Mouse (Mus musculus) spleen, postnatal 0 days (tissue): ENCODE data around the gene Xlr4c. TPM values are rescaled to one million over a fixed set of nuclear protein-coding genes. Genes with fewer than 3 reads are reported as not detected.

ENCODE experiments used
- polyA plus RNA-seq: library from polyadenylated mRNA; unstranded; fragments of >200 nt; fragmentation: Nextera tagmentation; extraction: Ambion mirVana; gene quantifications from 2 replicates; pipeline ENCODE4 v1.2.1, GENCODE M21; 2015

Xlr4c gene
- 0.48 and 1.4 TPM in 2 replicates for polyA plus RNA-seq

GRCm38 (mm10) chrX:73242821-73243325 is at the start of gene Xlr4c:
Xlr4c (minus strand) TSS chrX:73243130.

GRCm38 (mm10) chrX:73265270-73265669 is 22.3 kb upstream of the Xlr4c start, which contains the start of gene Xlr3c:
Xlr3c (minus strand) TSS chrX:73265390.

GRCm38 (mm10) chrX:73227914-73228605 is 14.9 kb downstream of the Xlr4c start, which contains the start of gene F8a:
F8a (plus strand) TSS chrX:73228291.

GRCm38 (mm10) chrX:73213819-73214564 is 28.9 kb downstream of the Xlr4c start, which contains the start of gene Xlr4b:
Xlr4b (plus strand) TSS chrX:73214333.

GRCm38 (mm10) chrX:73191934-73192333 is 51.0 kb downstream of the Xlr4c start, which contains the start of gene Xlr3b:
Xlr3b (plus strand) TSS chrX:73192207.

Other genes with a start within 250 kb of the Xlr4c start
- gene Pnma5, start 206.0 kb downstream of the Xlr4c start, polyA plus RNA-seq: not detected in 2 replicates
- not detected in 2 replicates for gene Pnma3, start 178.3 kb downstream of the Xlr4c start, polyA plus RNA-seq
- gene Xlr4a, start 160.7 kb downstream of the Xlr4c start, polyA plus RNA-seq: 2.2 and 3.6 TPM in 2 replicates
- gene Xlr3a, start 146.0 kb downstream of the Xlr4c start, polyA plus RNA-seq: 0.69 and 0.72 TPM in 2 replicates
- gene Gm14685, start 126.1 kb downstream of the Xlr4c start, polyA plus RNA-seq: not detected in 2 replicates
- not detected in 2 replicates for gene Xlr5b, start 94.3 kb downstream of the Xlr4c start, polyA plus RNA-seq
- gene DXBay18, start 93.7 kb downstream of the Xlr4c start, polyA plus RNA-seq: not detected in 2 replicates
- gene Spin2d, start 66.1 kb downstream of the Xlr4c start, polyA plus RNA-seq: not detected in 2 replicates
- 0.99 and 2.5 TPM in 2 replicates for gene Xlr3b, start 50.9 kb downstream of the Xlr4c start, polyA plus RNA-seq
- 3.2 and 4.1 TPM in 2 replicates for gene Xlr4b, start 28.8 kb downstream of the Xlr4c start, polyA plus RNA-seq
- gene F8a, start 14.8 kb downstream of the Xlr4c start, polyA plus RNA-seq: 6.4 and 8.1 TPM in 2 replicates
- not detected in 2 replicates for gene Xlr3c, start 22.3 kb upstream of the Xlr4c start, polyA plus RNA-seq
- not detected in 2 replicates for gene Xlr5a, start 49.8 kb upstream of the Xlr4c start, polyA plus RNA-seq
- not detected in 2 replicates for gene Xlr5c, start 49.8 kb upstream of the Xlr4c start, polyA plus RNA-seq
- not detected in 2 replicates for gene Gm45015, start 93.7 kb upstream of the Xlr4c start, polyA plus RNA-seq
- 1.9 and 2.4 TPM in 2 replicates for gene Zfp275, start 99.5 kb upstream of the Xlr4c start, polyA plus RNA-seq
- gene Gm18336, start 155.6 kb upstream of the Xlr4c start, polyA plus RNA-seq: not detected in 2 replicates
- not detected in 2 replicates for gene Zfp92, start 168.0 kb upstream of the Xlr4c start, polyA plus RNA-seq
- not detected in 2 replicates for gene Trex2, start 192.2 kb upstream of the Xlr4c start, polyA plus RNA-seq
- 30.2 and 32.9 TPM in 2 replicates for gene Haus7, start 215.9 kb upstream of the Xlr4c start, polyA plus RNA-seq
- gene Bgn, start 240.5 kb upstream of the Xlr4c start, polyA plus RNA-seq: 80.5 and 93.3 TPM in 2 replicates